Mouse (Mus musculus) adrenal gland, adult 18-20 months (tissue): ENCODE data around the gene Prss1. TPM values are rescaled to one million over a fixed set of nuclear protein-coding genes. Genes with fewer than 3 reads are reported as not detected.
"Not testable (repeated sequence)": the region's sequence is repeated elsewhere in the genome, so short reads cannot be mapped to it uniquely, and the experiment has no call there.

Source experiments
- DNase-seq, 2 experiments: peaks; one replicate each; pipeline ENCODE4 v3.0.0; 2021 to 2022; ENCODE audit warnings: low spot score in 2 of 2
- long read RNA-seq, 2 experiments: library from polyadenylated mRNA; stranded (forward); transcript quantifications; one replicate each; pipeline ENCODE4 v2.0.0; 2021
- total RNA-seq, 2 experiments: library from RNA; stranded (reverse); gene quantifications; 1 replicate in 1 of 2; 2 replicates in 1 of 2; pipeline ENCODE4 v1.2.3; 2021

Prss1 gene
- not detected for total RNA-seq
- long read RNA-seq, experiment 1, result 0 reads
- long read RNA-seq, experiment 2, result 0 reads

GRCm38 (mm10) chr6:41458632-41459031 lies at the start of gene Prss1:
Gene Prss1 (plus strand): TSS chr6:41458932.
- DNase-seq, result not testable (repeated sequence)

GRCm38 (mm10) chr6:41442261-41442660 lies 16.5 kb upstream of the Prss1 start:
- not testable (repeated sequence) for DNase-seq

GRCm38 (mm10) chr6:41446045-41446444 lies 12.7 kb upstream of the Prss1 start, which contains the start of gene Gm10334:
Gene Gm10334 (minus strand): TSS chr6:41446145.
- DNase-seq, result not testable (repeated sequence)

- no peak for DNase-seq
Observed at GRCm38 (mm10) chr6:41499374-41499773, 40.6 kb downstream of the Prss1 start.

- DNase-seq, result no peak
Observed at GRCm38 (mm10) chr6:41504915-41505314, 46.2 kb downstream of the Prss1 start.

GRCm38 (mm10) chr6:41505323-41505722 lies 46.6 kb downstream of the Prss1 start:
- DNase-seq, result no peak

Other genes starting within 250 kb of the Prss1 start
- gene Try4, start 156.7 kb upstream of the Prss1 start, total RNA-seq, result not detected
- not detected for gene Try5, start 142.1 kb upstream of the Prss1 start, total RNA-seq
- gene Try10, start 104.8 kb upstream of the Prss1 start, total RNA-seq, result not detected
- gene Prss3, start 81.3 kb upstream of the Prss1 start, total RNA-seq, result not detected
- gene Gm5771, start 66.6 kb upstream of the Prss1 start, total RNA-seq, result not detected
- not detected for gene Gm10334, start 12.8 kb upstream of the Prss1 start, total RNA-seq
- gene Prss2, start 62.9 kb downstream of the Prss1 start, total RNA-seq, result not detected
- gene Ephb6, start 146.6 kb downstream of the Prss1 start, total RNA-seq, result 1 to 10 TPM; 4.7 to 9.1 TPM
- not detected for gene Trpv6, start 177.5 kb downstream of the Prss1 start, total RNA-seq
- not detected for gene Trpv5, start 221.8 kb downstream of the Prss1 start, total RNA-seq
- not detected for gene Llcfc1, start 225.5 kb downstream of the Prss1 start, total RNA-seq
- gene Kel, start 245.4 kb downstream of the Prss1 start, total RNA-seq, result not detected